Comparison of ENCODE assay signal across 26 mouse cellular contexts in the genomic region with DNA sequence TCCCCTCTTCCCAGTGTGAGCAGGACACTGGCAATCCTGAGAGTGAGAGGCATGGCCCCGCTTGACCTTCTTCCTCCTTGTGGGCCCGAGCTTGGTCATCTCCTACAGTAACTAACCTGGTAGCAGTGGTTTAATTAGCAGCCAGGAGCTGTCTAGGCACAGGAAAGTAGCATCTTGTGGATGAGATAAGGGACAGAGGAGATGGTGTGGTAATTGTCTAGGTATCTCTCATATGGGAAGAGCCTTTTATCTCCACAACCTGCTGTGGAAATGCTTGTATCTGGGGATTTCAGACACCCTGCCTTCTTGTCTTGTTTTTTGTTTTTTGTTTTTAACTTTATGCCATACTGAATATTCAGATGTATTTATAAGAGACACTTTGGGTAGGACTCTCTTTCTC. TPM values are rescaled to one million over a fixed set of nuclear protein-coding genes. Genes with fewer than 3 reads are reported as not detected.
DNase-seq lines count a peak whose midpoint lies in the region; ATAC-seq and TF ChIP-seq lines count a peak whose summit lies in the region.
"Had no signal": no experiment of that assay in that cellular context is flagged by ENCODE, and none has a peak within 500 bp of the region (broad histone marks: within the 10 kb centered on the region; RNA-seq: fewer than 3 reads in every experiment).

No protein-coding gene starts in this region.

- no peak for DNase-seq in testis, postnatal 14 days (ENCODE audit: low spot score)
- no peak for DNase-seq in kidney, postnatal 10 days
- no peak for DNase-seq in natural killer cell, adult 2 months (ENCODE audit: low spot score in 2 of 2)
- DNase-seq: adrenal gland, adult 8-10 months; adrenal gland, postnatal 14 days; adrenal gland, postnatal 36 days; cerebellum, adult 11-12 months; cerebellum, adult 2 months; cerebellum, adult 9-10 months; cerebellum, postnatal 10 days; cerebellum, postnatal 25 days; forebrain, postnatal 0 days had no signal

- ATAC-seq in megakaryocyte progenitor cell, adult 5-6 weeks (replicated peaks; ENCODE audit: poor library complexity) = peak; percentile 55
- ATAC-seq: activated CD4-positive, CD25-positive, alpha-beta regulatory T cell, adult 4 months; forebrain, embryonic 13.5 days; forebrain, embryonic 15.5 days; forebrain, postnatal 0 days; Patski had no signal

- H3K27me3 ChIP-seq in testis, adult 2 months (ENCODE audit: control insufficient read depth, insufficient read depth, low read length) = no peaks in the 10 kb centered on the region

- peak overlapping the region; percentile 40; the same call in 1 of the 2 replicates for H3K4me3 ChIP-seq in testis, adult 2 months (ENCODE audit: control insufficient read depth, low read depth, low read length)
- H3K4me3 ChIP-seq: embryonic facial prominence, embryonic 10.5 days; embryonic facial prominence, embryonic 12.5 days; forebrain, embryonic 13.5 days; forebrain, embryonic 15.5 days had no signal

- H3K27ac ChIP-seq in testis, adult 2 months (ENCODE audit: control insufficient read depth, insufficient read depth, low read depth, low read length) = no peak overlapping the region
- H3K27ac ChIP-seq: embryonic facial prominence, embryonic 10.5 days; embryonic facial prominence, embryonic 12.5 days; forebrain, embryonic 13.5 days; forebrain, embryonic 15.5 days had no signal

- no peak for TF ChIP-seq POLR2A in testis, adult 2 months (IDR thresholded peaks at IDR 0.05; ENCODE audit: control insufficient read depth, low read depth, low read length)

- H3K36me3 ChIP-seq in testis, adult 2 months (ENCODE audit: control insufficient read depth, insufficient read depth, low read length) = no peaks in the 10 kb centered on the region
- H3K36me3 ChIP-seq: embryonic facial prominence, embryonic 10.5 days; embryonic facial prominence, embryonic 12.5 days; forebrain, embryonic 15.5 days had no signal

- H3K4me1 ChIP-seq in testis, adult 2 months (ENCODE audit: control insufficient read depth, insufficient read depth, low read length) = no peaks in the 10 kb centered on the region
- H3K4me1 ChIP-seq: embryonic facial prominence, embryonic 12.5 days; forebrain, embryonic 13.5 days; forebrain, embryonic 15.5 days had no signal

- no peak for TF ChIP-seq CTCF in testis, adult 2 months (IDR thresholded peaks at IDR 0.05; ENCODE audit: control insufficient read depth, insufficient read depth, insufficient replicate concordance, low read depth, low read length)

RNA-seq across cellular contexts. Expression of a gene that starts 2.5 kb away (rescaled TPM):
- 4.0 TPM in 2 replicates for polyA plus RNA-seq in testis, adult 2 months (2012; rRNA removed)
- not detected in 2 replicates for total RNA-seq in megakaryocyte progenitor cell, adult 5-6 weeks (2015)
- total RNA-seq in megakaryocyte progenitor cell, adult 5-6 weeks (2017) = not detected in 2 replicates
- polyA plus RNA-seq: activated CD4-positive, CD25-positive, alpha-beta regulatory T cell, adult 4 months; C2C12; forebrain, embryonic 11.5 days; forebrain, embryonic 13.5 days; forebrain, embryonic 15.5 days had no signal

RNA-seq across cellular contexts. Expression of a gene that starts 32.6 kb away (rescaled TPM):
- 0.01 and 0.04 TPM in 2 replicates for polyA plus RNA-seq in testis, adult 2 months (2012; rRNA removed)
- not detected in 2 replicates for total RNA-seq in megakaryocyte progenitor cell, adult 5-6 weeks (2015)
- total RNA-seq in megakaryocyte progenitor cell, adult 5-6 weeks (2017) = 0.07 TPM in 1 of 2 replicates, not detected in the other
- total RNA-seq: adrenal gland, adult 18-20 months; adrenal gland, postnatal 14 days; adrenal gland, postnatal 36 days had no signal
- polyA plus RNA-seq: activated CD4-positive, CD25-positive, alpha-beta regulatory T cell, adult 4 months; C2C12; embryonic facial prominence, embryonic 12.5 days; embryonic facial prominence, embryonic 14.5 days; forebrain, embryonic 13.5 days; Patski had no signal

RNA-seq across cellular contexts. Expression of a gene that starts 40.9 kb away (rescaled TPM):
- polyA plus RNA-seq in testis, adult 2 months (2012; rRNA removed) = 0.10 TPM in 1 of 2 replicates, not detected in the other
- 0.32 and 0.73 TPM in 2 replicates for total RNA-seq in megakaryocyte progenitor cell, adult 5-6 weeks (2015)
- not detected in 2 replicates for total RNA-seq in megakaryocyte progenitor cell, adult 5-6 weeks (2017)
- total RNA-seq: adrenal gland, postnatal 14 days; ES-E14; forebrain, postnatal 0 days had no signal
- polyA plus RNA-seq: activated CD4-positive, CD25-positive, alpha-beta regulatory T cell, adult 4 months; C2C12; cerebellum, adult 2 months; cortical plate, adult 2 months; embryonic facial prominence, embryonic 10.5 days; embryonic facial prominence, embryonic 12.5 days; embryonic facial prominence, embryonic 14.5 days; forebrain, embryonic 11.5 days; forebrain, embryonic 13.5 days; forebrain, embryonic 15.5 days; forebrain, postnatal 0 days; Patski had no signal

RNA-seq across cellular contexts. Expression of a gene that starts 56.8 kb away (rescaled TPM):
- 54.9 and 57.8 TPM in 2 replicates for polyA plus RNA-seq in testis, adult 2 months (2012; rRNA removed)
- total RNA-seq in megakaryocyte progenitor cell, adult 5-6 weeks (2015) = not detected in 2 replicates
- 0.12 and 0.84 TPM in 2 replicates for total RNA-seq in megakaryocyte progenitor cell, adult 5-6 weeks (2017)
- polyA plus RNA-seq: activated CD4-positive, CD25-positive, alpha-beta regulatory T cell, adult 4 months had no signal
